Mouse (Mus musculus) bone marrow macrophage, adult 2 months (primary cell): ENCODE results near the gene Gsto1.

Source experiments
- CTCF ChIP-seq: IDR thresholded peaks from 2 replicates; pipeline ENCODE4 v1.5.1; 2012; ENCODE audit warnings: low read depth, mild to moderate bottlenecking, low read length, moderate library complexity
- POLR2A ChIP-seq: IDR thresholded peaks from 2 replicates; pipeline ENCODE4 v1.6.1; 2012; ENCODE audit warnings: mild to moderate bottlenecking, low read depth, low read length, borderline replicate concordance

GRCm38 (mm10) chr19:47900012-47900411, 45.2 kb downstream of the Gsto1 start:
- TF ChIP-seq POLR2A = no peak
- TF ChIP-seq CTCF = no peak
